Mouse (Mus musculus): ENCODE results near the gene Foxo1.

Gene Foxo1

DNA sequence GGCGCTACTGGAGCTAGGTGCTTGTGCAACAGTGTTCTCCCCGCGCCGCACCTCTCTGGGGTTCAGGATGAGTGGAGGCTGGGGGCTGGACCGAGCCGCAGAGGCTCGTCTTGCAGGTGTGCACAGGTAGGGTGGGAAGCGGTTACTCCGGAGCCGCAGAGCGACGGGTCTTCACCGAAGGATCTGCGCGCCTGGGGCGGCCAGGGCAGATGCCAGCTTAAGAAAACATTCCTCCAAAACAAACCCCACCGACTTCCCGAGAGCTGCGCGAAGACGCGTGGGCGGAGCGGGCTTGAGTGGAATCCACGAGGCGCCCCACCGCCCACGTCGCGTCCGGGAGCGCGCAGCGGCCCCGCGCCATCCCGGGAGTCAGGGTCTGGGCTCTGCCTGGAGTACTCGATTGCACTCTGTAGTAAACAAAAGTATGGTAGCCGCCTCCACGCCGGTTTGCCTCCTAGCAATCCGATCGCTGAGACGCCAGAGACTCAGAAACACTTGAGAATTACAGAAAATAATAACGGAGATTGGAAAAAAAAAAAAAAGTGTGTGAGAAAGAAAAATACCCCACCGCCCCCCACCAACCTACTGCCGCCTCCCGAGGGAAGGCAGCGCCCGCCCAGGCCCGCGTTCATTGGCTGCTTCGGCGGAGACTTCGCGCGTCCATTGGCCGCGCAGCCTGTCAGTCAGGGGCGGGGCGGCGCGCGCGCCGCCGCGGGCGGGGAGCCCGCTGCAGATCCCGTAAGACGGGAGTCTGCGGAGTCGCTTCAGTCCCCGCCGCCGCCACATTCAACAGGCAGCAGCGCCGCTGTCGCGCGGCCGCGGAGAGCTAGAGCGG is at the start of gene Foxo1:
Gene Foxo1 (plus strand): TSS at position 685 of the 835 bp plus-strand sequence.
- DNase-seq (ENCODE audit: low spot score): peak; percentile 92

GRCm38 (mm10) chr3:52218864-52219263 is 49.3 kb upstream of the Foxo1 start:
- no peak for DNase-seq (ENCODE audit: low spot score)

DNA sequence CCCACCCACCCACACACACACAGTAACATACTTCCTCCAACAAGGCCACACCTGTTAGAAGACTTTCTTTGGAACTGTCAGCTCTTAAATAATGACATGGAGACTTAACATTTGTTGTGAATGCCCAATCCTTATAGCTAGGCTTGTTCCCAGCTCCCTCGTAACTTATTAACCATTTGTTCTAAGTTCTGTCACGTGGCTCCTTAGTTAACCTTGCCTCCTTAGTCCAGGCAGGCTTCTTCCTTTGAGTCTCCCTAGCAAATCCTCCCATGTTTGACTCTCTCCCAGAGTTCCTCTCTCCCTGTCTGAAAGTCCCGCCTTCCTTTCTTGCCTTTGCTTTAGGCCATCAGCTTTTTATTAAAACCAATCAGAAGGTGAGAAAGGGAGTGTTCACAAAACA is 47.1 kb upstream of the Foxo1 start:
- DNase-seq (ENCODE audit: low spot score): peak; percentile 23

GRCm38 (mm10) chr3:52221931-52222330 is 46.2 kb upstream of the Foxo1 start:
- DNase-seq (ENCODE audit: low spot score): no peak

DNA sequence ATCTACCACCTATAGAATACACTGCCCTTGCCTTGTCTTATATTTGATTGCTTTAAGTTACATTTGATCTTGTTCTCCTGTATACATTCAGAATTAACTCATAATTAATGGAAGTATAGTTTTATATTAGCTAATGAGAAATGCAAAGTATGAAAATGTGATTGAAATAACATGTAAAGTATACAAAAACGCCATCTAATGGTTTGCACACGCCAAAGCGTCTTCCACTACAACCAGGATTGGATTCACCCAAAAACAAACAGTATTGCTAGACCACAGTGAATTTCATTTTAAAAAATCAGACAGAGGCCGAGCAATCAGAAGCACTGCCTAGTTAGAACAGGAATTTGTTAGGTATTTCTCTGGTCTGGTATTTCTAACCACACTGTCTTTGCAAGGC is 31.6 kb upstream of the Foxo1 start:
- DNase-seq (ENCODE audit: low spot score): no peak

- DNase-seq (ENCODE audit: low spot score): no peak
These were observed 31.0 kb upstream of the Foxo1 start for GRCm38 (mm10) chr3:52237136-52237535.

DNA sequence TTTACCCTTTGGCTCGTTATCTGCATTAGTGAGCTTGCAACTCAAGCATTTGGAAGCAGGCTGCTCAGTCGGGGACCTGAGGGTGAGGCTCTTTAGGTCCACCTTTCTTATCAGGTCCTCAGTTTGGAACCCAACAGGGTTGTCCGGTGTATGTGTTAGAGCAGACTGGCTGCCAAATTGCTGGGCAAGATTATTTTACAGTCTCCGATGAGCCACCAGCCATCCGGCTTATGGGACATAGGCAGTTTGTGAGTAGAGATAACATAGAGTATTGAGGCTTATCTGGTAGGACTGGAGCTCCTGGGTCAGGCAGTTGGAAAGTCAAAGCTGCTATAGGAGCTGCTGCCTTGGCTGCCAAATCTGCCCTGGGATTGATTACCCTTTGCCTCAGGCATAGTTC is 27.1 kb upstream of the Foxo1 start:
- DNase-seq (ENCODE audit: low spot score): no peak

DNA sequence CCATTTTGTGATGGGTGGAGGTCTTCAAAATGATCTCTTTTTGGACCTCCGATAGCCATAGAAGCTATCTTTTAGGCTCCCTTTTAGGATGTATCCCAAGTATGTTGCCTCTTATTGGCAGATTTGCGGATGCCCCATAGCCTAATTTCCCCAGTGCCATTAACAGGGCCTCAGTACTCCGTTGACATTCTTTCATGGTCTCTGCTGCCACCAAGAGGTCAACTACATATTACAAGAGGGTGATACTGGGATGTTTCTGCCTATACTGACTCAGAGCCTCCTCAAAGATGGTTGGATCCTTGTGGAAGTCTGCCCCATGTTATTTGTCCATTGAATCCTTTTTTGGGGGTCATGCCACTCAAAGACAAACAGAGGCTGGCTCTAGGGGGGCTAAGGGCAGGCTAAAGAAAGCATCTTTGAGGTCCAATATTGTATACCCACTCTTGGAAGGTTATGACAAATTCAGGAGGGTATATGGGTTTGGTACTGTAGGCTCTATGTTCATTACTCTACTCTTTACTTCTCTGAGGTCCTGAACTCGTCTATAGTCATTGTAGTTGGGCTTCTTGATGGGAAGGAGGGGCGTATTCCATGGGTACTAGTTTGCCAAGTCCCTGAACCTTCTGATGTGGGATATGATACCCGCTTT is 25.6 kb upstream of the Foxo1 start:
- DNase-seq (ENCODE audit: low spot score): peak; percentile 57

DNA sequence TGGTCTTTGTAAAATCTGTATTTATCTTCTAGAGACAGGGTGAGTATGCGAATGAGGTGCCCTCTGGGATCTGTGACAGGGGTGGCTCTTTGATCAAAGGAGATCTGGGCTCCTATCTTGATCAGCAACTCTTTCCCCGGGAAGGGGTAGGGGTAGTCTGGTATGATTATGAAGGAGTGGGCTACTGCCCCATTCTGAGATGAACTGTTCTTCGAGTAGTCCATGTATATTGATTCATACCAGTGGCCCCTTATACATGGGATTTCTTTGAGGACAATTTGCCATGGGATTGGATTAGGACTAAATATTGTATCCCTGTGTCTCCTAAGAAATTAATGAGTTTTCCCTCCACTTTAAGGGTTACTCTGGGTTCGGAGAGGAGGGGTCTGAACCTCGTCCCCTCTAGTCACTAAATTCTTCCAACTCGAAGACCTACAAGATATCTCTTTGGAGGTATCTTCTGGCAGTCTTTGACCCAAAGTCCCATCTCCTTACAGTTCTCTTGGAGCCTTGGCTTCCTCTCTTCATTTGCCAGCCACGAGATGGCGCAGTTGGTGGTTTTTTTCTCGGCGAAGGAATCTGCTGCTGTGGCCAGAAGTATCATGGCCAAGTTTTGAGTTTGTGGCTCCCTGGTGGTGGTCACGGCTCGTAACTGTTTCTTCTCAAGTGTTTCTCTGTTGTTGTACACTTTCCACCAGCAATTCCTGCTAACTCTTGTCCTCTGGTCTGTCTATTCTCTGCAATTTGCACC is 24.7 kb upstream of the Foxo1 start:
- DNase-seq (ENCODE audit: low spot score): no peak

DNA sequence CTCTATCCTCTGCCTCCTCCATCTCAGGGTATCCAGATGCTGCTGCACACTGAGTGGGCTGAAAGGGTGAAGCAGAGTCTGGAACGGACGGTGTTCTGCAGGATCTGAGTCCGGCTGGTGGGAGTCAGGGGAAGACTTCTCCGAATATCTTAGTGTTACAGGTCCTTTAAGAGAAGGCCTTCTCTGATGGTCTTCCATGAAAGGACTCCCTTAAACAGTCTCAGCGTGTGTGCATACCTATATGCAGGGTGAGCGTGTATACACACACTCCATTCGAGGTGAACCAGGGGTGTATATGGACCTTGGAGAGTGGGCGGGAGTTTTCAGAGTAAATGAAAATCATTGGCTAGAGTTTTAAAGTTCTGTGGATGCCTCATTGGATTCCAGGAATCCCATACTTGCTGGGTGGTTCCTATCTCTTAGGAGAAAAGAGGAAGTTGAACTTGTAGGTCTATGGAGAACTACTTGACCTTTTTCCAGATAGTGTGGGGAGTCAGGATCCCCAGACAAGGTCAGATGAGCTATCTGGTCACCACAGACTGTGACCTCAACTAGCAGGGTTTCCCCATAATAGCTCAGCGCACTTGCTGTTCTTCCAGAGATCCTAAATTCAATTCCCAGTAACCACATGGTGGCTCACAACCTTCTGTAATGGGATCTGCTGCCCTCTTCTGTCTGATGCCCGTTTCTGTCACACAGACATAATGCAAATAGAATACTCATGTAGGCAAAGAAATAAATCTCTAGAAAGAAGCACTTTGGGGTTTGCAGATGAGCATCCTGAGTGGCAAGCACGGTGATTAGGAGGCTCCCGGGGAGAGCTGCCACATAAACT is 21.9 kb upstream of the Foxo1 start:
- no peak for DNase-seq (ENCODE audit: low spot score)

- no peak for DNase-seq (ENCODE audit: low spot score)
These were observed 17.0 kb upstream of the Foxo1 start for GRCm38 (mm10) chr3:52251184-52251583.

DNA sequence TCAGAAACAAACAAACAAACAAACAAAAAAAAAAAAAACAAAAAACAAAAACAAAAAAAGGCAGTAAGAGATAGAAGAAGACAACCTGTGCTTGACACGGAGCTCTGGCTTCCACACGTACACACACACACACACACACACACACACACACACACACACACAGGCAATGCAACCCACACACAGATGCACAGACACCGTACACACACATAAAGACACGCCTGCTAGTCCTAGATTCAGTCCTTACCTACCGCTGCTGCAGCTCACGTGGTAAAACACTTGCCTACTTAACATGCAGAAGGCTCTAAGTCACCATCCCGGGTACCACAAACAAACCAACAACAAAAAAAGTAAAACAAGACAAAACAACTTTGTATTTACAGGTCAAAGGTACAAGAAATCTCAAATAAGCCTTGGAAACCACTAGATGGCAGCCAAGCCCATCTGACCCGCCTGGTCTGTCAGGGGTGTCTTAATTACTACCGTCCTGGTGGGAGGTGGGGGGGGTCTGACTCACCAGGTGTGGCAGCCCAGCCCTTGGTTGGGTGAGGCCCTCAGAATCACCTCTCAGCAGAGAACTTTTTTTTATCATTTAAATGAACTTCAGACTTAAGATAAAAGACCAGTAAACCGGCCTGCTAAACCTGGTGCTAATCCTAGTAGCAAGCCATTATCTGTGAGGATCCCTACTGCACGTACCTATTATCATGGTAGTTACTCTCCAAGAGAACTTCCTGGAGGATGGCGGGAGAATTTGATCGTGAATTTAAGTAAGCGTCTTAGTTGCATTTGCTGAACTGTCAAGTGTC is 14.3 kb upstream of the Foxo1 start:
- peak; percentile 44 for DNase-seq (ENCODE audit: low spot score)

DNA sequence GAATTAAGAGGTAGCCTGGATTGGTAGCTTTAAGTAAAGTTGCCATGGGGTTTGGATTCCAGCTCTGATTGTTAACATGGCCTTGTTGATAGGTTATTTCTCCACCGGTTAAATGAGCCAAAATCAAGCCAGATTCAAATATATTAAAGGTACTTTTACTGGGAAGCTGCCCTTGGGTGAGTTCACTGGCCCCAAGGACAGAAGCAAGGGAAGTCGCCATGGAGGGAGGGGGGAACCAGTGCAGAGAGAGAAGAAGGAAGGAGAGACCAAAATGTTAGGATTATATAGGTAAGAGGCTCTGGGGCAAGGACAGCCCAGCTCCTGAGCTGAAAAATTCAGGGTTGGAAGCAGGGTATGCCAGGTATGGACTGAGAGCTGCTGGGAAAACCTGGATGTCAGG is 13.6 kb upstream of the Foxo1 start:
- DNase-seq (ENCODE audit: low spot score): no peak

DNA sequence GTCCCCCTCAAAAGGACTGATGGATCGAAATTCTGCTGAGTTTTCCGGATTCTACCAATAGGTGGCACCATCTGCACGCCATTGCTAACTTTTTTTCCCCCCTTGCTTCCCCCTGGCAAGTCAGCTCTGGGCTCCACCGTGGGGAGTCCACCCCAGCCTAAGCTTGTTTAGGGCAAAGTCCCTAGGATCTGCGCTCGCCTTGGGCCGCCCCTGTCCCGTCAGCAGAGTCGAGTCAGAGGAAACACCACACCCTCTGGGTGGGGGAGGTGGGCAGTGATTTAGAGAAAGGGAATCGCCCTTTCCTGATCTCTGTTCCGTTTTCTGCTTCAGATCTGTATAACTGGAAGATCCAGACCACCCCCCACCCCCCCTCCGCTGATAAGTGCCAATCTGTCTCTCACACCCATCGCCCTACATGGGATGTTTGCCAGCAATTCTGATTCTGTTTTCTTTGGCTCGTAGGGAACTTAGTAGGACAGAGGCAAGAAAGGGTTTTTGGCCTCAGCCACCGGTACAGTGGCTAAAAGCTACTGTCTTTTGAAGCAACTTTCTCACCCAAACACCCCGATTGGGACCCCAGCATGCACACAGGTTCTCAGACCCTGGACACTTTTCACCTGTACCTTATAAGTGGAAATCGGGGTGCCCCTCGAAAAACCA is 10.2 kb upstream of the Foxo1 start:
- DNase-seq (ENCODE audit: low spot score): peak; percentile 64

GRCm38 (mm10) chr3:52258532-52258931 is 9.6 kb upstream of the Foxo1 start:
- DNase-seq (ENCODE audit: low spot score): no peak

DNA sequence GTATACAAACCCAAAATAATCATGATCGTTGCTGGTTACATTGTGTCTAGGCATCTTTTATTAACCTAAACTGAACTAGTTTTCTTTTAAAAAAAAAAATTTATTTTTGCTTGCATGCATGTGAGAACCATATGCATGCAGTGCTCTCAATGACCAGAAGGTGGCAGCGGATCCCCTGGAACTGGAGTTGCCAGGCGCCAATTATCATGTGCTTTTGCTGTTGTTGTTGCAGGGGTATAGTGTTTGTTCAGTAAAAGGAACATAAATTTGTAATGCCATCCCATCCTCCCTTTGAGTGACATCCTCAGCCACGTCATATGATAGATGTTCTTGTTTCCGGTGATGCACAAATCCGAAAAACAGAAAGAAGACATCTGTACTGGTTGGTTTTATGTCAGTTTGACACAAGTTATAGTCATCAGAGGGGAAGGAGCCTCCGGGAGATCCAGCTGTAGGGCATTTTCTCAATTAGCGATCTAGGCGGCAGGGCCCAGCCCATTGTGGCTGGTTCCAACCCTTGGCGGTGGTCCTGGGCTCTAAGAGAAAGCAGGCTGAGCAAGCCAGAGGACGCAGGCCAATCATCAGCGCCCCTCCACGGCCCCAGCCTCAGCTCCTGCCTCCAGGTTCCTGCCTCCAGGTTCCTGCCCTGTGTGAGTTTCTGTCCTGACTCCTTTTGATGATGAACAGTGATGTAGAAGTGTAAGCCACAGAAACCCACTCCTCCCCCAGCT is 5.5 kb upstream of the Foxo1 start:
- DNase-seq (ENCODE audit: low spot score): peak; percentile 40

GRCm38 (mm10) chr3:52264354-52264753 is 3.8 kb upstream of the Foxo1 start:
- no peak for DNase-seq (ENCODE audit: low spot score)

- no peak for DNase-seq (ENCODE audit: low spot score)
These were observed 1.5 kb upstream of the Foxo1 start for GRCm38 (mm10) chr3:52266606-52267160.

DNA sequence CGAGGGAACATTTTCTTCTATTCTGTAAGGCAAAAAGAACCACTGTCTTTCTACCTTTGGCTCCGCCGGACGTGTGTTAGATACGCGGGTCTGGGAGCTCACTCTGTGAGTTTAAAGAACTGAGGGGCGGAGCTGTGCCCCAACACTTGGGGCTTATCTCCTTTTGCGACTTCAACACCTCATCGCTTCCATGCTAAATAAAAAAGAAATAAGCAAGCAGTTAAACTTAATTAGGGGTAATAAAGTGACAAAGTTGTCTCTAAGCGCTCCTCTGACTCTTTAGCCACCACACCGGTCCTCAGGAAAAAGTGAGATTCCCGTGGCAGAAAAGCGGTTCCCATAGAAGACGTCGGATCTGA is 864 bp upstream of the Foxo1 start:
- no peak for DNase-seq (ENCODE audit: low spot score)

DNA sequence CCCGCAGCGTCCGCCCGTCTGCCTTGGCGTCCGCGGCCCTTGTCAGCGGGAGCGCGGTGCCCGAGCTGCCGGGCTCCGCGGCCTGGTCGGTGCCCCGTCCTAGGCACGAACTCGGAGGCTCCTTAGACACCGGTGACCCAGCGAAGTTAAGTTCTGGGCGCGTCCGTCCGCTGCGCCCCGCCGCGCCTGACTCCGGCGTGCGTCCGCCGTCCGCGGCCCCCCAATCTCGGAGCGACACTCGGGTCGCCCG is 276 bp downstream of the Foxo1 start:
- no peak for DNase-seq (ENCODE audit: low spot score)
